Mouse (Mus musculus): ENCODE data around the gene Smoc2.

The Smoc2 gene

GRCm38 (mm10) chr17:14280425-14280833 is 1.1 kb downstream of the Smoc2 start:
- DNase-seq: peak; percentile 11

GRCm38 (mm10) chr17:14288015-14288616 is 8.8 kb downstream of the Smoc2 start:
- DNase-seq: peak; percentile 79

DNA sequence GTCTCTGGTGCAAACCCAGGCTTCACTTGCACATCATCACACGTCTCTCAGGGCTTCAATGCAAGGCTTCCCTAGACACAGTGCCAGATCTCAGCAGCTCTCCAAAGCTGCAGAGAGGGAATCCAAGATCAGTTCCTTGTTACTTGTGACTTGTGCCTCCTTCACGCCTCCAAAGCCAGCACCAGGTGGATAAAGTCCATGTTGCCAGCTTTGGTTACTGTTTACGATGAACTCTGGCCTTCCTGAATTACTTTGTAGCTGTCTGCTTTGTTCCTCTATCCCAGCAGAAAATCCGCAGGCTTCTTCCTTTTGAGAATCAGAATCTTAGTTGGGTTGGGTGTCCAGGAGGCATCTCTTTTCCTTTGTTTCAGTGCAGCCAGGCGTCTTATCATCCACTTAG is 14.3 kb downstream of the Smoc2 start:
- DNase-seq: no peak

- DNase-seq: no peak
Observed at GRCm38 (mm10) chr17:14295146-14295545, 15.8 kb downstream of the Smoc2 start.

- DNase-seq: no peak
Observed at GRCm38 (mm10) chr17:14300361-14300760, 21.1 kb downstream of the Smoc2 start.

DNA sequence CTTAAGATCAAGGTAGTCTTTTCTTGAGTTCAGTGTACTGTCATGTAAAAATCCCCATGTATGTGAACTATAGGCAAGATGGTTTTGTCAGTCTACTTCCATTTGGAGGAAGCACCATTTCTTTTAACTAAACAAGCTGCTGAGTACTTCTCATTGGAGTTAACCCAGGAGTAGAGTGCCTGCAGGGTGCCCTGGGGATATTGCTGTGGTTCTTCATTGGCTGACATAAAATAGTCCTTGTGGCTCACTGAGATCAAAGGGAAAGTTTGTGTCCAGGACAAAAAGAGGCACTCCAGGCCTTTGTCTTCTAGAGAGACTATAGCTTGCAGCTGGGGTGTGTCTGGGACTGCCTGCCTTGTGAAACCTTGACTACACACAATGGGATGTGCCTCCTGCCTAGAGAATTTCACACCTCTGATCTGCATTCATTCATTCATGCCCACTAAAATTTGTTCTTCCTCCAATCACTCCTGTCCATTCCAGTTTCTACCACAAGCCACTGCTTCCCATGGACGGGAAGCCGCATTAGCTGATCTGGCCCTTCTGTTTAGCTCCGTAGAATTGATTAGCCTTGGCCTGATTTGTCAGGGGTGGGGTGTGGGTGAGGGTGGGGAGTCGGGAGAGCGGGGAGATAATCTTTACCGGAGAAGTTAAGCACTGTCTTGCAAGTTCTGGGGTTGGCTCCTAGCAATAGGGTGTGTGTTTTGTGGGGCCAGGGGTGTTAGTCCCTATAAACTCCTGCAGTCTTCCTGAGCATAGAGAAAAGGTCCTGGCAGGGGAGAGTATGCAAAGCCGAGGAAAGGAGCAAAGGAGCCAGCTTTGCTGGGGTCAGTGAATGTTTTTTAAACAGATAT is 22.4 kb downstream of the Smoc2 start:
- DNase-seq: no peak

DNA sequence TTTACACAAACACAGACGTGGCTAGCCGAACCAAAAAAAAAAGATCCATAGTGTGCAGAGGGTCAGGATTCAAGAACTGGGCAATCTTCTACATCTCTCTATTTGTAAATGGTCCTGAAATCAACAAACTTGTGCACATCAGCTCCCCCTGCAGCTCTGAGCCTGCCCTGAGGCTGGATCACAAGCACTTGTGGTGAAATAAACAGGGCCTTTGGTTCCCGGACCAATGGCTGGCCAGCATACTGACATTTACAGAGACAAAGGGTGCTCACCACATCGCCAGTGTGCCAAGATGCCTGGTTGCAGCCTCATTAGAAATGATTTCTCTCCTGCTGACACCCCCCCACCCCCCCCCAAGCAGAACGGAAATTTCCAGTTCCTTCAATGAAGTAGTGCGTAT is 23.1 kb downstream of the Smoc2 start:
- DNase-seq: peak; percentile 3

GRCm38 (mm10) chr17:14303722-14304121 is 24.4 kb downstream of the Smoc2 start:
- DNase-seq: no peak

GRCm38 (mm10) chr17:14309884-14310283 is 30.6 kb downstream of the Smoc2 start:
- no peak for DNase-seq

- no peak for DNase-seq
Observed at GRCm38 (mm10) chr17:14312440-14312839, 33.1 kb downstream of the Smoc2 start.

GRCm38 (mm10) chr17:14314308-14314707 is 35.0 kb downstream of the Smoc2 start:
- DNase-seq: no peak

- DNase-seq: no peak
Observed at GRCm38 (mm10) chr17:14316536-14316935, 37.2 kb downstream of the Smoc2 start.

- DNase-seq: no peak
Observed at GRCm38 (mm10) chr17:14317439-14317838, 38.1 kb downstream of the Smoc2 start.

GRCm38 (mm10) chr17:14326156-14326555 is 46.9 kb downstream of the Smoc2 start:
- DNase-seq: no peak

DNA sequence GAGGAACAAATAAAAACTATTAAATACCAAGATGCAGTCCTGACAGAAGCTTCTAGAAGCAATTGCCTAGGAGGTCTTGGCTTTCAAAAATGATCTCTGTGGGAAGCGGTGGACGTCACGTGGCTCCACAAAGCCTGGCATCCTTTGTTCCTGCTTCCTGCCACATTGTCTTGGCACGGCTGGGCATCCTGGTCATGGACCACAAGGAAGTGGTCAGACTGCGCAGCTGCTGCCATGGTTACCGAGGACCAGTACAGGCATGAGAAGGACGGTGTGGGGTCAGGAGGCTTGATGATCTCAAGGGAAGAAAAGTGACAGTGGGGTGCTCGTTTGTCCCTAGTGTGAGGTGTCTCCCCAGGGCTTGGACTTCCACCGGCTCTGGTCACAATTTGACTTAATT is 48.7 kb downstream of the Smoc2 start:
- DNase-seq: no peak

- no peak for DNase-seq
Observed at GRCm38 (mm10) chr17:14330498-14330897, 51.2 kb downstream of the Smoc2 start.

- no peak for DNase-seq
Observed at GRCm38 (mm10) chr17:14339932-14340557, 60.7 kb downstream of the Smoc2 start.

- DNase-seq: no peak
Observed at GRCm38 (mm10) chr17:14340736-14341135, 61.4 kb downstream of the Smoc2 start.

DNA sequence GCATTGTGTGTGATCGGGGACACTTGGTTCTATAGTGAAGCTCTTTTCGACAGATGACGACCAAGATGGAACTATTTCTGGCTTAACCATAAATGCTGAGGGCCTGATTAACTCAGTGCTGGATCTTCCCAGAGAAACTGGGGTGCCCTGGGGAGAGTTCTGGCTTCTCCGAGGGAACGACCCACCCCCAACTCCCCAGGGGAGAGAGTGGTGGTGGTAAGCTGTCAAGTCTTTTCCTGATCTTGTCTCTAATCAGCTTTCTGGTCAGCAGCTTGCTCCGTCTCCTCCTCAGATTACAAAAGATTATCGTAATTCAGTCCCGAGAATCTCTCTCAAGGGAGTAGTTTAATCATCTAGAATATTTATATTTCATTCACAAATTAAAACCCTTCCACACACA is 63.2 kb downstream of the Smoc2 start:
- no peak for DNase-seq

GRCm38 (mm10) chr17:14343442-14343841 is 64.1 kb downstream of the Smoc2 start:
- DNase-seq: no peak

DNA sequence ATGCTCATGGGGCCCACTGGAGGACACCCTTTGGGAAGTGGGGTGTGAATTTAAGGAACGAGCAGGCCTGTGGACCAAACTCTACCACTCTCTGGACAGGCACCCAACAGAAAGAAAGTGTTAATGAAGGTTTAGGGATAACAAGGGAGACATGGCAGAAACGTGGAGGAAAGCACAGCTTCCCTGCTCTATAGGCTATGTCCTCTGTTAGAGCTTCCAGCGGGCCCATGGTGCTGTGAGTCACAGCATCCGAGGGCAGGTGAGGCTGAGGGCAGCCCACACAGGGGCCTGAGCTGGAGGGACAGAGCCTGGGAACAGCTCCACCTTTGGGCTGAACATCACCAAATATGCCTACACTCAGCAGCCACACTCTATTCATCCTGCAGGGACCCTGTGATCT is 66.2 kb downstream of the Smoc2 start:
- DNase-seq: no peak

- DNase-seq: no peak
Observed at GRCm38 (mm10) chr17:14346891-14347290, 67.6 kb downstream of the Smoc2 start.

GRCm38 (mm10) chr17:14349086-14349814 is 69.9 kb downstream of the Smoc2 start:
- no peak for DNase-seq
